Mouse (Mus musculus): Measurements from ENCODE around the gene Gdf11. TPM values are rescaled to one million over a fixed set of nuclear protein-coding genes. Genes with fewer than 3 reads are reported as not detected.

Gene Gdf11
- polyA plus RNA-seq, 1 experiment from 2014 or later: 2.8 TPM

- Histone ChIP-seq H3K27ac (no peak overlapping the region), H3K4me1 (replicated peaks) (0 out of 2 replicates have a peak, but pooled peaks cover 2% of the 10 kb centered on the region), H3K9ac (no peak overlapping the region), H3K9me3 (replicated peaks) (no peaks in the 10 kb centered on the region), H3K4me2 (no peak overlapping the region), H3K36me3 (peaks cover 66% of the 10 kb centered on the region), H3K27me3 (no peaks in the 10 kb centered on the region), H3K4me3 (no peak overlapping the region)
- no peak for ATAC-seq (replicated peaks; ENCODE audit: insufficient number of reproducible peaks, insufficient read depth, low FRiP score, low read depth)
- WGBS: 71% methylated on average over 2 of the region's 2 CpGs
Observed at GRCm38 (mm10) chr10:128848426-128848825, 43.1 kb downstream of the Gdf11 start.

GRCm38 (mm10) chr10:128846664-128847063 is 44.9 kb downstream of the Gdf11 start:
- peaks cover 74% of the 10 kb centered on the region for H3K36me3 ChIP-seq

DNA sequence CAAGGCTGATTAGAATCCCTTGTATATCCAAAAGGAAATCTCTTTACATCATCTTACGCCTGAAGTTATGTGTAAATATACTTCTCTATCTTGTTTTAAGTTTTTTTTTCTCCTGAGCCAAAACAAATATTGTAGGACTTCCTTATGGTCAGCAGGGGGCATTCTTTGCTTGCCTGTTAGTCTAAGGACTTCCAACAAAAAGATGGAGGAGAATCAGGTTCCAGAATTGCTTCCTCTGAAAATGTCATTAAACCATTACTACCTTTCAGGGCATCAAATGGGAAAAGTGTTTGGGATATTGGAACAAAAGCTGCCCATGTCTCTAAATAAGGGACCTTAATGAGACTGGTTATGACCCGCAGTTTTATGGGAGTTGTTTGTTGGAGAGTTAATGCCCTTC is 46.0 kb downstream of the Gdf11 start:
- no peaks in the 10 kb centered on the region for H3K9me3 ChIP-seq (replicated peaks)
- H3K4me3 ChIP-seq: no peak overlapping the region
- H3K27me3 ChIP-seq: no peaks in the 10 kb centered on the region
- peaks cover 81% of the 10 kb centered on the region for H3K36me3 ChIP-seq
- 0 out of 2 replicates have a peak, but pooled peaks cover 2% of the 10 kb centered on the region for H3K4me1 ChIP-seq (replicated peaks)
- no peak overlapping the region for H3K4me2 ChIP-seq
- 76% methylated on average over 2 of the region's 2 CpGs for WGBS
- ATAC-seq (replicated peaks; ENCODE audit: insufficient number of reproducible peaks, insufficient read depth, low FRiP score, low read depth): no peak
- no peak overlapping the region for H3K9ac ChIP-seq
- H3K27ac ChIP-seq: no peak overlapping the region

More at GRCm38 (mm10) chr10:128846664-128847063, 44.9 kb downstream of the Gdf11 start:
- no peak for ATAC-seq (replicated peaks; ENCODE audit: insufficient number of reproducible peaks, insufficient read depth, low FRiP score, low read depth)
- 0 out of 2 replicates have a peak, but pooled peaks cover 2% of the 10 kb centered on the region for H3K4me1 ChIP-seq (replicated peaks)
- H3K9ac ChIP-seq: no peak overlapping the region
- H3K4me3 ChIP-seq: no peak overlapping the region
- H3K9me3 ChIP-seq (replicated peaks): no peaks in the 10 kb centered on the region
- no peak overlapping the region for H3K27ac ChIP-seq
- WGBS: 96% methylated on average over 4 of the region's 4 CpGs
- H3K4me2 ChIP-seq: no peak overlapping the region
- H3K27me3 ChIP-seq: no peaks in the 10 kb centered on the region

GRCm38 (mm10) chr10:128843260-128843659 is 48.3 kb downstream of the Gdf11 start:
- Histone ChIP-seq H3K4me2 (no peak overlapping the region), H3K4me3 (no peak overlapping the region), H3K36me3 (peaks cover 77% of the 10 kb centered on the region), H3K9ac (no peak overlapping the region), H3K9me3 (replicated peaks) (no peaks in the 10 kb centered on the region), H3K27ac (no peak overlapping the region), H3K4me1 (replicated peaks) (0 out of 2 replicates have a peak, but pooled peaks cover 2% of the 10 kb centered on the region), H3K27me3 (no peaks in the 10 kb centered on the region)
- 93% methylated on average over 5 of the region's 5 CpGs for WGBS
- no peak for ATAC-seq (replicated peaks; ENCODE audit: insufficient number of reproducible peaks, insufficient read depth, low FRiP score, low read depth)

DNA sequence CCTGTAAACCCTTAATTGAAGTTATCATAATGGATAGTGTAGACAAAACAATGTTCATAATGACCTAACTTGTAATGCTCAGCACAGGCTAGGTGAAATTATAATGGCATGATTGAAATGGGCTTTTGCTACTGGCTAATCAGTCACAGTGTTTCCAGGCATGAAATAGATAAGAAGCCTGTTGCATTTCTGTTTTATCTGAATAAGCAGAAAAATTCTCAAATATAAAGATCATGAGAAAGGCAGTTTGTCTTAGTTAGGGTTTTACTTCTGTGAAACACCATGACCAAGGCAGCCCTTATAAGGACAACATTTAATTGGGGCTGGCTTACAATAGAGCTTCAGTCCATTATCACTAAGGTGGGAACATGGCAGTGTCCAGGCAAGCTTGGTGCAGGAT is 50.9 kb downstream of the Gdf11 start:
- Histone ChIP-seq H3K36me3 (peaks cover 72% of the 10 kb centered on the region), H3K4me2 (no peak overlapping the region), H3K27ac (no peak overlapping the region), H3K4me3 (no peak overlapping the region), H3K27me3 (no peaks in the 10 kb centered on the region), H3K9ac (no peak overlapping the region), H3K9me3 (replicated peaks) (no peaks in the 10 kb centered on the region), H3K4me1 (replicated peaks) (0 out of 2 replicates have a peak, but pooled peaks cover 2% of the 10 kb centered on the region)
- ATAC-seq (replicated peaks; ENCODE audit: insufficient number of reproducible peaks, insufficient read depth, low FRiP score, low read depth): no peak

GRCm38 (mm10) chr10:128839434-128839833 is 52.1 kb downstream of the Gdf11 start:
- Histone ChIP-seq H3K9ac (no peak overlapping the region), H3K4me1 (replicated peaks) (no peaks in the 10 kb centered on the region), H3K4me2 (no peak overlapping the region), H3K27me3 (no peaks in the 10 kb centered on the region), H3K36me3 (peaks cover 72% of the 10 kb centered on the region), H3K4me3 (no peak overlapping the region), H3K27ac (no peak overlapping the region), H3K9me3 (replicated peaks) (no peaks in the 10 kb centered on the region)
- ATAC-seq (replicated peaks; ENCODE audit: insufficient number of reproducible peaks, insufficient read depth, low FRiP score, low read depth): no peak

GRCm38 (mm10) chr10:128837400-128837799 is 54.1 kb downstream of the Gdf11 start:
- Histone ChIP-seq H3K4me1 (replicated peaks) (no peaks in the 10 kb centered on the region), H3K4me3 (no peak overlapping the region), H3K27ac (no peak overlapping the region), H3K9ac (no peak overlapping the region), H3K4me2 (no peak overlapping the region), H3K9me3 (replicated peaks) (no peaks in the 10 kb centered on the region), H3K36me3 (peaks cover 72% of the 10 kb centered on the region), H3K27me3 (no peaks in the 10 kb centered on the region)
- no peak for ATAC-seq (replicated peaks; ENCODE audit: insufficient number of reproducible peaks, insufficient read depth, low FRiP score, low read depth)

Other genes starting within 250 kb of the Gdf11 start
- gene Ikzf4, start 245.7 kb downstream of the Gdf11 start, polyA plus RNA-seq (2015; fragmentation: Nextera tagmentation; extraction: Ambion mirVana): 1.3 and 1.4 TPM in 2 replicates
- gene Suox, start 217.6 kb downstream of the Gdf11 start, polyA plus RNA-seq (2015; fragmentation: Nextera tagmentation; extraction: Ambion mirVana): 11.1 and 14.4 TPM in 2 replicates
- gene Rab5b, start 195.5 kb downstream of the Gdf11 start, polyA plus RNA-seq (2015; fragmentation: Nextera tagmentation; extraction: Ambion mirVana): 61.0 and 67.8 TPM in 2 replicates
- gene Pmel, start 187.5 kb downstream of the Gdf11 start, polyA plus RNA-seq (2015; fragmentation: Nextera tagmentation; extraction: Ambion mirVana): 2.5 and 2.7 TPM in 2 replicates
- 85.9 and 90.4 TPM in 2 replicates for gene Cdk2, start 186.7 kb downstream of the Gdf11 start, polyA plus RNA-seq (2015; fragmentation: Nextera tagmentation; extraction: Ambion mirVana)
- gene Dgka, start 146.9 kb downstream of the Gdf11 start, polyA plus RNA-seq (2015; fragmentation: Nextera tagmentation; extraction: Ambion mirVana): 5.4 and 10.1 TPM in 2 replicates
- gene Pym1, start 143.8 kb downstream of the Gdf11 start, polyA plus RNA-seq (2015; fragmentation: Nextera tagmentation; extraction: Ambion mirVana): 15.4 and 23.2 TPM in 2 replicates
- gene Mmp19, start 100.8 kb downstream of the Gdf11 start, polyA plus RNA-seq (2015; fragmentation: Nextera tagmentation; extraction: Ambion mirVana): 1.6 and 2.5 TPM in 2 replicates
- 35.2 and 42.5 TPM in 2 replicates for gene Dnajc14, start 87.7 kb downstream of the Gdf11 start, polyA plus RNA-seq (2015; fragmentation: Nextera tagmentation; extraction: Ambion mirVana)
- 14.9 and 18.8 TPM in 2 replicates for gene Tmem198b, start 87.3 kb downstream of the Gdf11 start, polyA plus RNA-seq (2015; fragmentation: Nextera tagmentation; extraction: Ambion mirVana)
- gene Sarnp, start 74.4 kb downstream of the Gdf11 start, polyA plus RNA-seq (2015; fragmentation: Nextera tagmentation; extraction: Ambion mirVana): 145 and 168 TPM in 2 replicates
- gene Ormdl2, start 70.1 kb downstream of the Gdf11 start, polyA plus RNA-seq (2015; fragmentation: Nextera tagmentation; extraction: Ambion mirVana): 34.3 and 42.6 TPM in 2 replicates
- gene Cd63, start 9.3 kb upstream of the Gdf11 start, polyA plus RNA-seq (2015; fragmentation: Nextera tagmentation; extraction: Ambion mirVana): 420 and 427 TPM in 2 replicates
- 10.5 and 11.8 TPM in 2 replicates for gene Rdh5, start 31.2 kb upstream of the Gdf11 start, polyA plus RNA-seq (2015; fragmentation: Nextera tagmentation; extraction: Ambion mirVana)
- 208 and 212 TPM in 2 replicates for gene Bloc1s1, start 32.3 kb upstream of the Gdf11 start, polyA plus RNA-seq (2015; fragmentation: Nextera tagmentation; extraction: Ambion mirVana)
- gene Itga7, start 42.1 kb upstream of the Gdf11 start, polyA plus RNA-seq (2015; fragmentation: Nextera tagmentation; extraction: Ambion mirVana): 7.0 and 8.1 TPM in 2 replicates
- gene Mettl7b, start 69.3 kb upstream of the Gdf11 start, polyA plus RNA-seq (2015; fragmentation: Nextera tagmentation; extraction: Ambion mirVana): 0.11 TPM in 1 of 2 replicates, not detected in the other
- not detected in 2 replicates for gene Olfr9, start 97.7 kb upstream of the Gdf11 start, polyA plus RNA-seq (2015; fragmentation: Nextera tagmentation; extraction: Ambion mirVana)
- gene Olfr763, start 119.1 kb upstream of the Gdf11 start, polyA plus RNA-seq (2015; fragmentation: Nextera tagmentation; extraction: Ambion mirVana): not detected in 2 replicates
- not detected in 2 replicates for gene Olfr764-ps1, start 148.2 kb upstream of the Gdf11 start, polyA plus RNA-seq (2015; fragmentation: Nextera tagmentation; extraction: Ambion mirVana)
- not detected in 2 replicates for gene Olfr765, start 158.3 kb upstream of the Gdf11 start, polyA plus RNA-seq (2015; fragmentation: Nextera tagmentation; extraction: Ambion mirVana)
- gene Olfr766-ps1, start 177.3 kb upstream of the Gdf11 start, polyA plus RNA-seq (2015; fragmentation: Nextera tagmentation; extraction: Ambion mirVana): not detected in 2 replicates
- not detected in 2 replicates for gene Olfr767, start 191.2 kb upstream of the Gdf11 start, polyA plus RNA-seq (2015; fragmentation: Nextera tagmentation; extraction: Ambion mirVana)
- gene Olfr768, start 207.7 kb upstream of the Gdf11 start, polyA plus RNA-seq (2015; fragmentation: Nextera tagmentation; extraction: Ambion mirVana): not detected in 2 replicates
- not detected in 2 replicates for gene Olfr769, start 226.1 kb upstream of the Gdf11 start, polyA plus RNA-seq (2015; fragmentation: Nextera tagmentation; extraction: Ambion mirVana)
- gene Olfr770, start 247.3 kb upstream of the Gdf11 start, polyA plus RNA-seq (2015; fragmentation: Nextera tagmentation; extraction: Ambion mirVana): not detected in 2 replicates